Mouse (Mus musculus): ENCODE results near the gene Vill.

The Vill gene

DNA sequence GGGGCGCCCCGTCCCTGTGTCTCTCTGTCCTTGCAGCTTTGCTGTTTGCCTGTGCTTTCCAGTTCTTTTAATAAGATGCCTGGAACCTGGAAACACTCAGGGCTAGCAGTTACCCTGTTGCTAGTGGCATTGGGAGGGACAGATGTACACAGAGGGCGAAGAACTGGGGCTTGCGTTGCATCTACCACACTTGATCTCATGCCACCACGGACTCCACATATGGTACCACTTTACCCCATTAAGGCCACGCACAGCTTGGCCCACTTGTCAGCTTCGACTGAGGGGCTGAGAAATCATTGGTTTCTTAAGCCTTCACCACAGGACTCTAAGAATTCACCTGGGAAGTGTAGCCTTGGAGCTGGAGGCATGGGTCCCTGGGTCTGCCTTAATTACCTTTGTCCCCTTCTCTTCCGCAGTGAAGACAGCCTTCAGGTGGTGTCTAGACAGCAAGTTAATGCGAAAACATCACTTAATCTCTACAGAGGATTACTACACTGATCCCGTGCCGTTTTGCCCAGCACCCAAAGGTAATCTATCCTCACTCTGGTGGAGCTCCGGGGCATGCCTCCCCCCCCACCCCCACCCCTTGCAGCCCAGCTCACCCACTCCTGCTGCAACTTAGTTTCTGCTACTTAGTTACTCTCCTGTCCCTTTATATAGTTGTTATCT lies 57.2 kb downstream of the Vill start:
- no peak for DNase-seq (ENCODE audit: low spot score in 2 of 2)

DNA sequence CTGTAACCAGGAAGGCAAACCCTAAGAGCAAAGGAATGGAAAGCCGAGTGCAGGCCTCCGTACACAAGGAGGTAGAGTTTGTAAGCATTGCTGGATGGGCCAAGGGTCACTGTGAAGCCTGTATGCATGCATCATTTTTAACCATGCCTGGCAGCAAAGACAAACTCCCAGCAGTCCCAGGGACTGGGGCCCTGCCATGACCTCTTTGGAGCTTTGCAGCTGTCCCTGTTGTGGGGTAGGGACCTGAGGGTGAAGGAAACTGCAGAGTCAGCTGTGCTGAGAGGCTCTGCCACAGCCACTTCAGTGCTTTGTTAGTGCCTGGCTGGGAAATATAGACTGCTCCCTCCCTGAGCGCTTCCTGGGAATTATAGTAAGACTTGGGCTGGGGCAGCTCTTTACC lies 58.1 kb downstream of the Vill start:
- DNase-seq (ENCODE audit: low spot score in 2 of 2): no peak

DNA sequence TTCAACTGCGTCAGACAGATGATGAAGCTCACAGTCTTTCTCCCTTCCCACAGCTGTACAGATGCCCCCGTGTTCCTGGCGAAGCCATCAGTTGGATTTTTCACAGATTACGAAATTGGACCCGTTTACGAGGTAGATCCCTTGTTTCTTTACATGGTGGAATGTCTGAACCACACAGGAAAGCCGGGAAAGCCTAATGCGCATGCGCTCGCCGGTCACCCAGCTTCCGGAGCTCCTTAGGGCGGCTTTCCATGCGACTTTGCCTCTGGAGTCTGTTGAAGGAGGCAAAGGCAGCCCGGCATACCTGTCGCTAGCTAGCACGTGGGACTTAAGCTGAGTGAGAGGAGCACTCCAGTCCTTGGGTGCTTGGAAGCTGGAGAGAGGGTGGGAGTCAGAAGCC lies 62.3 kb downstream of the Vill start:
- no peak for DNase-seq (ENCODE audit: low spot score in 2 of 2)

DNA sequence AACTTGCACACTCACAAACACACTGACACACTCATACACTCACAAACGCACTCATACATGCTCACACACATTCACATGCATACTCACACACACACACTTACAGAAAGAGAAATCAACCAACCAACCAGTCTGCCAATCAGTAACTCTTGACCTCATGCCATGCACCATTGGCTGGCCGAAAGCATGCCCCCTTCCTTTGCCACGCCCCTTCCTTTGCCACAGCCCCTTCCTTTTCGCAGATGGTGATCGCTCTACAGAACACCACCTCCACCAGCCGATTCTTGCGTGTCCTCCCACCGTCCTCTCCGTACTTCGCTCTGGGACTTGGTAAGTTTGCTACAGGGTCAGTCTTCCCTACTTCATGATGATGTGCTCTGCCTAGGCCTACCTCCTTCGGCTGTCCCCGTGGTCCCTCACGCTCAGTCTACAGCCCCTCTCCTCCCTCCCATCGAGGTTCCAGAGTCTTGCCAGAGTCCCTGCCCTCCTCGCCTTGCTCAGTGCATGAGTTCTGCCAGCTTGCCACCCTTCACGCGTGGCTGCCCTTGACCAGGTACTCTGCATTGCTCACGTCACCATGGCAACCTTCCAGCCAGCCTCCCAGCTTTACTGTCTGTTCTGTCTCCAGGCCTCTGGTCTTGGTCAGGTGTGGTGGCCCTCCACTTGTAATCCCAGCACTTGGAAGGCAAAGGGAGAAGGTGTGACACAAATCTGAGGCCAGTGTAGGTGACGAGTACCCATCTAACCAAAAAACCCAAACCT lies 67.0 kb downstream of the Vill start:
- no peak for DNase-seq (ENCODE audit: low spot score in 2 of 2)

DNA sequence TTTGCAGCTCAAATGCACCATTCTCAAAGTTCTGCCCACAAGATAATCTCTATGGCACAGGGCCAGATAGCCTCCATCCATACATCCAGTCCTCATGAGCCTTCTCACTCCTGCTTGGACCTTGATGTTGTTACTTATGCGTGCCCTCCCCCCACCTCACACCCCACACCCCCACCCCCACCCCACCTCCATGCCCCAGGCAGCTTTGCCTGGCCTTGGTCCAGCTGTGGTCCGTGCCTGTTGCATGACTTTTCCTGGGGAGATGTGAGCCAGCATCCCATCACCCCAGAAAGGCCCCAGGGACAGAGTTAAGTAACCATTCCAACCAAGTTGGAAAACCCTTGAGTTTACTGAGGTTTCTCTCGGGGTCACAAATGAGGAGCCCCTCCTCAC lies 67.6 kb downstream of the Vill start:
- no peak for DNase-seq (ENCODE audit: low spot score in 2 of 2)
